18 mouse cellular contexts compared by ENCODE assay signal in the genomic region with DNA sequence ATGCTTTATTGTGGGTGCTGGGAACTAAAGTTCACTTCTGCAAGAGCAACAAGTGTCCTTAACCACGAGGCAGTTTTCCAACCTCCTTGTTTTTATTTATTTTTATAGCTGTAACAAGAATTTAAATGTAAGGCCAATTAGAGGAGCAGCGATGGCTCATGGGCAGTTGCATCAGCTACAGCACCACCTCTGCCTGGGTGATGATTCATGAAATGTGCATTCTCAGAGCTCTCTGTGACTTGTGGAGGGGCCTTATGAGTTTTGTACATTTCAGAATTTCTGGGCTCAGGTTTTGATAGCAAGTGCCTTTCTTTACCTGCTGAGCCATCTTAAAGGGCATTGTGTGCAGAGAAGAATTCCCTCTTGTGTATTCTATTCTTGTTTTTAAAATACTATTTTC. TPM values are rescaled to one million over a fixed set of nuclear protein-coding genes. Genes with fewer than 3 reads are reported as not detected.
A peak's percentile ranks its signal among the peaks of the same experiment; 100 is the strongest.
DNase-seq lines count a peak whose midpoint lies in the region; ATAC-seq and TF ChIP-seq lines count a peak whose summit lies in the region.
"Had no signal": no experiment of that assay in that cellular context is flagged by ENCODE, and none has a peak within 500 bp of the region (broad histone marks: within the 10 kb centered on the region; RNA-seq: fewer than 3 reads in every experiment).

No protein-coding gene starts in this region.

- no peak for TF ChIP-seq CTCF in liver, postnatal 0 days (IDR thresholded peaks at IDR 0.05; ENCODE audit: low read depth)

- no peak overlapping the region for H3K4me2 ChIP-seq in myocyte (ENCODE audit: low read depth)
- H3K4me2 ChIP-seq in liver, postnatal 0 days (ENCODE audit: low read depth, low read length) = no peak overlapping the region
- H3K4me2 ChIP-seq: heart, embryonic 12.5 days; heart, embryonic 15.5 days; hindbrain, embryonic 14.5 days had no signal

- no peak overlapping the region for H3ac ChIP-seq in myocyte (ENCODE audit: control insufficient read depth, insufficient read length)

- TF ChIP-seq EP300 in liver, postnatal 0 days (IDR thresholded peaks at IDR 0.05; ENCODE audit: low read depth) = no peak

- peak; percentile 68 for DNase-seq in 3T3-L1 (ENCODE audit: low read depth, low spot score)
- DNase-seq in Muller cell, postnatal 12 days (ENCODE audit: inconsistent ontology term) = peak; percentile 14
- peak; percentile 30 for DNase-seq in adipocyte (ENCODE audit: low spot score)
- no peak for DNase-seq in yolk sac, embryonic 10.5 days (ENCODE audit: low spot score)
- DNase-seq in liver, postnatal 0 days = no peak
- DNase-seq in cerebellum, postnatal 4 days (ENCODE audit: low spot score in 2 of 2) = no peak
- DNase-seq: adrenal gland, adult 8-10 months; adrenal gland, postnatal 25 days; gastrocnemius, postnatal 25 days had no signal

- no peak overlapping the region for H3K9ac ChIP-seq in liver, postnatal 0 days (replicated peaks)
- H3K9ac ChIP-seq: forebrain, postnatal 0 days; heart, embryonic 12.5 days; heart, embryonic 15.5 days; hindbrain, embryonic 14.5 days had no signal

- no peak overlapping the region for H3K27ac ChIP-seq in liver, postnatal 0 days (ENCODE audit: low read depth)
- H3K27ac ChIP-seq: gastrocnemius, adult 2 months; heart, embryonic 15.5 days; hindbrain, embryonic 14.5 days; hindbrain, postnatal 0 days had no signal

- 88% methylated on average over 2 of the region's 2 CpGs for WGBS in liver, postnatal 0 days (ENCODE audit: insufficient replicate concordance)

- no peak for TF ChIP-seq POLR2A in myocyte (IDR thresholded peaks at IDR 0.05; ENCODE audit: insufficient read length, low read depth)

- H3K79me2 ChIP-seq in myocyte (ENCODE audit: control insufficient read depth, insufficient read depth) = peaks cover 13% of the 10 kb centered on the region

- no peak for ATAC-seq in liver, postnatal 0 days
- ATAC-seq: forebrain, embryonic 14.5 days; forebrain, postnatal 0 days; hindbrain, postnatal 0 days; intestine, embryonic 16.5 days had no signal

- H3K27me3 ChIP-seq in myocyte (ENCODE audit: control insufficient read depth, insufficient read depth, insufficient read length) = no peaks in the 10 kb centered on the region
- H3K27me3 ChIP-seq in liver, postnatal 0 days (ENCODE audit: insufficient read depth, low read length) = no peaks in the 10 kb centered on the region
- H3K27me3 ChIP-seq: heart, embryonic 12.5 days; heart, embryonic 15.5 days had no signal

- H3K4me3 ChIP-seq in myocyte = no peak overlapping the region
- H3K4me3 ChIP-seq in liver, postnatal 0 days (ENCODE audit: low read depth, low read length) = no peak overlapping the region
- H3K4me3 ChIP-seq: gastrocnemius, adult 2 months; heart, embryonic 12.5 days; heart, embryonic 15.5 days had no signal

- no peaks in the 10 kb centered on the region for H3K36me3 ChIP-seq in myocyte (ENCODE audit: control insufficient read depth, insufficient read depth)
- no peaks in the 10 kb centered on the region for H3K36me3 ChIP-seq in liver, postnatal 0 days (replicated peaks; ENCODE audit: insufficient read depth, low read length)
- H3K36me3 ChIP-seq: heart, embryonic 12.5 days; heart, embryonic 15.5 days had no signal

- no peaks in the 10 kb centered on the region for H3K9me3 ChIP-seq in liver, postnatal 0 days (ENCODE audit: low read length)
- H3K9me3 ChIP-seq: heart, embryonic 12.5 days; heart, embryonic 15.5 days had no signal

- H3K4me1 ChIP-seq in liver, postnatal 0 days (ENCODE audit: insufficient read depth) = no peaks in the 10 kb centered on the region
- H3K4me1 ChIP-seq: heart, embryonic 12.5 days had no signal

TF ChIP-seq in myocyte, 11 proteins besides CTCF, POLR2A, EP300 and RAD21:
- peak; percentile 51; the same call in 1 of the 2 replicates for TF ChIP-seq CEBPB (IDR thresholded peaks at IDR 0.05; ENCODE audit: insufficient read depth, poor library complexity, severe bottlenecking)
- TF ChIP-seq REST (IDR thresholded peaks at IDR 0.05; ENCODE audit: insufficient read depth, insufficient read length) = no peak

RNA-seq across cellular contexts. Expression of a gene that starts 18.9 kb away (rescaled TPM):
- polyA plus RNA-seq in myocyte (2012; fragmentation: generic; extraction: Trizol) = 6.7 TPM
- 2.0 and 2.6 TPM in 2 replicates for polyA plus RNA-seq in liver, postnatal 0 days (2015; fragmentation: Nextera tagmentation; extraction: Ambion mirVana)

Comparison
In these comparisons a context has a peak if more than half of its experiments do, and no peak if none do; other contexts are left out.
1. DNase-seq: peak in 3T3-L1 (single experiment), Muller cell, postnatal 12 days (single experiment) and adipocyte (single experiment); none in yolk sac, embryonic 10.5 days (single experiment), liver, postnatal 0 days (single experiment) and cerebellum, postnatal 4 days (0 of 2).